In genomic region chr2:90950582-90951194, GRCm38 (mm10) we compare ENCODE assay signal across 9 mouse cellular contexts. TPM values are rescaled to one million over a fixed set of nuclear protein-coding genes. Genes with fewer than 3 reads are reported as not detected.
A peak's percentile ranks its signal among the peaks of the same experiment; 100 is the strongest.
DNase-seq lines count a peak whose midpoint lies in the region; ATAC-seq and TF ChIP-seq lines count a peak whose summit lies in the region.
"Had no signal": no experiment of that assay in that cellular context is flagged by ENCODE, and none has a peak within 500 bp of the region (broad histone marks: within the 10 kb centered on the region; RNA-seq: fewer than 3 reads in every experiment).

No protein-coding gene starts in this region.

- H3K9me3 ChIP-seq in hindbrain, embryonic 12.5 days (replicated peaks), result no peaks in the 10 kb centered on the region
- no peaks in the 10 kb centered on the region for H3K9me3 ChIP-seq in hindbrain, embryonic 10.5 days

- H3K4me3 ChIP-seq in hindbrain, embryonic 12.5 days, result no peak overlapping the region
- H3K4me3 ChIP-seq in hindbrain, embryonic 10.5 days, result no peak overlapping the region
- no peak overlapping the region for H3K4me3 ChIP-seq in bone marrow, adult 2 months (replicated peaks; ENCODE audit: control insufficient read depth, low read depth, low read length)

- H3K27ac ChIP-seq in hindbrain, embryonic 12.5 days, result no peak overlapping the region
- H3K27ac ChIP-seq in hindbrain, embryonic 10.5 days, result no peak overlapping the region
- H3K27ac ChIP-seq in bone marrow, adult 2 months (ENCODE audit: control insufficient read depth, insufficient read depth, low read depth, low read length, poor library complexity), result peak overlapping the region; percentile 58

- peaks cover 3% of the 10 kb centered on the region; the same call in 1 of the 2 replicates for H3K36me3 ChIP-seq in hindbrain, embryonic 12.5 days
- peaks cover 35% of the 10 kb centered on the region for H3K36me3 ChIP-seq in hindbrain, embryonic 10.5 days

- DNase-seq in hindbrain, embryonic 10.5 days (ENCODE audit: low spot score), result no peak
- peak; percentile 28 for DNase-seq in adrenal gland, adult 2 months
- DNase-seq in thymus, postnatal 10 days (ENCODE audit: low spot score in 2 of 2), result no peak
- DNase-seq: kidney, adult 2 months had no signal

- ATAC-seq in hindbrain, embryonic 12.5 days (ENCODE audit: low FRiP score), result peak; percentile 56; the same call in 1 of the 2 replicates
- 0 out of 2 replicates have a peak, but pooled peaks have one; percentile 22 for ATAC-seq in megakaryocyte progenitor cell, adult 5-6 weeks (replicated peaks; ENCODE audit: poor library complexity)
- ATAC-seq in CD4-positive, CD25-positive, alpha-beta regulatory T cell, adult 4 months, result no peak
- ATAC-seq: lung, postnatal 0 days had no signal

- no peaks in the 10 kb centered on the region for H3K27me3 ChIP-seq in hindbrain, embryonic 12.5 days
- no peaks in the 10 kb centered on the region for H3K27me3 ChIP-seq in hindbrain, embryonic 10.5 days (ENCODE audit: insufficient read depth, poor library complexity, severe bottlenecking)

- H3K4me1 ChIP-seq in hindbrain, embryonic 12.5 days, result peaks cover 8% of the 10 kb centered on the region
- peaks cover 18% of the 10 kb centered on the region for H3K4me1 ChIP-seq in hindbrain, embryonic 10.5 days (replicated peaks)
- peaks cover 3% of the 10 kb centered on the region for H3K4me1 ChIP-seq in bone marrow, adult 2 months (ENCODE audit: control insufficient read depth, insufficient read depth, low read length)

- no peak overlapping the region for H3K9ac ChIP-seq in hindbrain, embryonic 12.5 days

- TF ChIP-seq CTCF in bone marrow, adult 2 months (IDR thresholded peaks at IDR 0.05; ENCODE audit: control insufficient read depth, insufficient read depth, low read length), result no peak

- H3K4me2 ChIP-seq in hindbrain, embryonic 12.5 days (replicated peaks), result no peak overlapping the region

- 0 out of 2 replicates have a peak, but pooled peaks have one; percentile 14 for TF ChIP-seq POLR2A in bone marrow, adult 2 months (IDR thresholded peaks at IDR 0.05; ENCODE audit: borderline replicate concordance, control insufficient read depth, low read depth, low read length)

RNA-seq across cellular contexts. Expression of gene Celf1, which starts 10.5 kb away (rescaled TPM):
- polyA plus RNA-seq in hindbrain, embryonic 12.5 days (2016; fragmentation: Nextera tagmentation; extraction: Ambion mirVana), result 146 and 151 TPM in 2 replicates
- polyA plus RNA-seq in hindbrain, embryonic 10.5 days (2016; fragmentation: Nextera tagmentation; extraction: Ambion mirVana), result 129 and 141 TPM in 2 replicates
- total RNA-seq in adrenal gland, adult 2 months (2021), result 10 to 100 TPM; 82.8 to 88.4 TPM
- polyA plus RNA-seq in adrenal gland, adult 2 months (2012; rRNA removed), result 19.8 and 24.2 TPM in 2 replicates
- polyA plus RNA-seq in bone marrow, adult 2 months (2011; ENCODE audit: insufficient read depth, insufficient read length, low replicate concordance, missing spikeins), result 34.8 and 39.9 TPM in 2 replicates
- 34.0 and 42.8 TPM in 2 replicates for total RNA-seq in megakaryocyte progenitor cell, adult 5-6 weeks (2015)
- 23.7 and 37.6 TPM in 2 replicates for total RNA-seq in megakaryocyte progenitor cell, adult 5-6 weeks (2017)
- polyA plus RNA-seq in CD4-positive, CD25-positive, alpha-beta regulatory T cell, adult 4 months (2017; shearing (Covaris generic)), result 10 to 100 TPM; 52.7 to 54.9 TPM

RNA-seq across cellular contexts. Expression of gene Ndufs3, which starts 46.1 kb away (rescaled TPM):
- polyA plus RNA-seq in hindbrain, embryonic 12.5 days (2016; fragmentation: Nextera tagmentation; extraction: Ambion mirVana), result 182 and 188 TPM in 2 replicates
- polyA plus RNA-seq in hindbrain, embryonic 10.5 days (2016; fragmentation: Nextera tagmentation; extraction: Ambion mirVana), result 189 and 220 TPM in 2 replicates
- 100 to 1,000 TPM; 337 to 401 TPM for total RNA-seq in adrenal gland, adult 2 months (2021)
- 176 and 178 TPM in 2 replicates for polyA plus RNA-seq in adrenal gland, adult 2 months (2012; rRNA removed)
- 50.8 and 57.6 TPM in 2 replicates for polyA plus RNA-seq in bone marrow, adult 2 months (2011; ENCODE audit: insufficient read depth, insufficient read length, low replicate concordance, missing spikeins)
- total RNA-seq in megakaryocyte progenitor cell, adult 5-6 weeks (2015), result 156 and 172 TPM in 2 replicates
- total RNA-seq in megakaryocyte progenitor cell, adult 5-6 weeks (2017), result 68.0 and 89.2 TPM in 2 replicates
- polyA plus RNA-seq in CD4-positive, CD25-positive, alpha-beta regulatory T cell, adult 4 months (2017; shearing (Covaris generic)), result 100 to 1,000 TPM; 103 to 127 TPM

RNA-seq across cellular contexts. Expression of gene Kbtbd4, which starts 46.1 kb away (rescaled TPM):
- 49.8 and 56.6 TPM in 2 replicates for polyA plus RNA-seq in hindbrain, embryonic 12.5 days (2016; fragmentation: Nextera tagmentation; extraction: Ambion mirVana)
- polyA plus RNA-seq in hindbrain, embryonic 10.5 days (2016; fragmentation: Nextera tagmentation; extraction: Ambion mirVana), result 55.9 and 56.8 TPM in 2 replicates
- 10 to 100 TPM; 30.0 to 31.2 TPM for total RNA-seq in adrenal gland, adult 2 months (2021)
- polyA plus RNA-seq in adrenal gland, adult 2 months (2012; rRNA removed), result 15.6 and 20.2 TPM in 2 replicates
- polyA plus RNA-seq in bone marrow, adult 2 months (2011; ENCODE audit: insufficient read depth, insufficient read length, low replicate concordance, missing spikeins), result 3.9 and 8.2 TPM in 2 replicates
- total RNA-seq in megakaryocyte progenitor cell, adult 5-6 weeks (2015), result 10.0 and 16.4 TPM in 2 replicates
- 15.1 and 17.6 TPM in 2 replicates for total RNA-seq in megakaryocyte progenitor cell, adult 5-6 weeks (2017)
- polyA plus RNA-seq in CD4-positive, CD25-positive, alpha-beta regulatory T cell, adult 4 months (2017; shearing (Covaris generic)), result 10 to 100 TPM; 40.3 to 50.4 TPM
